Mouse (Mus musculus): ENCODE measurements around the gene Fbxl17. TPM values are rescaled to one million over a fixed set of nuclear protein-coding genes. Genes with fewer than 3 reads are reported as not detected.

Gene Fbxl17
- polyA plus RNA-seq, 1 experiment from 2014 or later: 7.7 TPM

GRCm38 (mm10) chr17:63060814-63061213 is 439.0 kb downstream of the Fbxl17 start:
- Histone ChIP-seq H3K9me3 (no peaks in the 10 kb centered on the region), H3K9ac (no peak overlapping the region), H3K4me3 (no peak overlapping the region), H3K27ac (no peak overlapping the region), H3K27me3 (no peaks in the 10 kb centered on the region), H3K36me3 (no peaks in the 10 kb centered on the region), H3K4me2 (no peak overlapping the region), H3K4me1 (no peaks in the 10 kb centered on the region)
- WGBS: 51% methylated on average over 3 of the region's 3 CpGs
- no peak for ATAC-seq (ENCODE audit: insufficient number of reproducible peaks, insufficient read depth, low FRiP score, low TSS enrichment, low read depth)

GRCm38 (mm10) chr17:63057740-63058388 is 442.0 kb downstream of the Fbxl17 start:
- H3K9me3 ChIP-seq: no peaks in the 10 kb centered on the region
- H3K4me2 ChIP-seq: no peak overlapping the region
- no peak overlapping the region for H3K4me3 ChIP-seq
- ATAC-seq (ENCODE audit: insufficient number of reproducible peaks, insufficient read depth, low FRiP score, low TSS enrichment, low read depth): no peak
- no peaks in the 10 kb centered on the region for H3K4me1 ChIP-seq
- no peak overlapping the region for H3K27ac ChIP-seq
- H3K36me3 ChIP-seq: no peaks in the 10 kb centered on the region
- 71% methylated on average over 15 of the region's 15 CpGs for WGBS
- no peak overlapping the region for H3K9ac ChIP-seq
- H3K27me3 ChIP-seq: no peaks in the 10 kb centered on the region

GRCm38 (mm10) chr17:63056976-63057375 is 442.8 kb downstream of the Fbxl17 start:
- no peaks in the 10 kb centered on the region for H3K36me3 ChIP-seq
- H3K27ac ChIP-seq: no peak overlapping the region
- no peak overlapping the region for H3K9ac ChIP-seq
- H3K4me3 ChIP-seq: no peak overlapping the region
- WGBS: 89% methylated on average over 3 of the region's 3 CpGs
- no peaks in the 10 kb centered on the region for H3K27me3 ChIP-seq
- H3K4me1 ChIP-seq: no peaks in the 10 kb centered on the region
- no peak overlapping the region for H3K4me2 ChIP-seq
- ATAC-seq (ENCODE audit: insufficient number of reproducible peaks, insufficient read depth, low FRiP score, low TSS enrichment, low read depth): no peak
- no peaks in the 10 kb centered on the region for H3K9me3 ChIP-seq

- no peak overlapping the region for H3K27ac ChIP-seq
- no peak overlapping the region for H3K4me2 ChIP-seq
- H3K27me3 ChIP-seq: no peaks in the 10 kb centered on the region
- H3K9ac ChIP-seq: no peak overlapping the region
- no peak for ATAC-seq (ENCODE audit: insufficient number of reproducible peaks, insufficient read depth, low FRiP score, low TSS enrichment, low read depth)
- no peaks in the 10 kb centered on the region for H3K4me1 ChIP-seq
- no peaks in the 10 kb centered on the region for H3K9me3 ChIP-seq
- no peak overlapping the region for H3K4me3 ChIP-seq
- 71% methylated on average over 3 of the region's 3 CpGs for WGBS
- no peaks in the 10 kb centered on the region for H3K36me3 ChIP-seq
Measured at GRCm38 (mm10) chr17:63053311-63053710, 446.5 kb downstream of the Fbxl17 start.

- 62% methylated on average over 3 of the region's 3 CpGs for WGBS
- Histone ChIP-seq H3K27me3 (no peaks in the 10 kb centered on the region), H3K4me1 (peaks cover 8% of the 10 kb centered on the region; the same call in 1 of the 2 replicates), H3K9ac (no peak overlapping the region), H3K4me3 (no peak overlapping the region), H3K27ac (no peak overlapping the region), H3K36me3 (no peaks in the 10 kb centered on the region), H3K4me2 (no peak overlapping the region), H3K9me3 (peaks cover under 1% of the 10 kb centered on the region; the same call in 1 of the 2 replicates)
- ATAC-seq (ENCODE audit: insufficient number of reproducible peaks, insufficient read depth, low FRiP score, low TSS enrichment, low read depth): no peak
Measured at GRCm38 (mm10) chr17:63046401-63046800, 453.4 kb downstream of the Fbxl17 start.

GRCm38 (mm10) chr17:63045297-63045696 is 454.5 kb downstream of the Fbxl17 start:
- WGBS: 50% methylated on average over 13 of the region's 13 CpGs
- H3K9me3 ChIP-seq: peaks cover 11% of the 10 kb centered on the region
- H3K4me2 ChIP-seq: no peak overlapping the region
- H3K27me3 ChIP-seq: no peaks in the 10 kb centered on the region
- H3K27ac ChIP-seq: no peak overlapping the region
- H3K9ac ChIP-seq: no peak overlapping the region
- peaks cover 8% of the 10 kb centered on the region; the same call in 1 of the 2 replicates for H3K4me1 ChIP-seq
- no peak overlapping the region for H3K4me3 ChIP-seq
- no peak for ATAC-seq (ENCODE audit: insufficient number of reproducible peaks, insufficient read depth, low FRiP score, low TSS enrichment, low read depth)
- H3K36me3 ChIP-seq: peaks cover 2% of the 10 kb centered on the region; the same call in 1 of the 2 replicates

- Histone ChIP-seq H3K4me3 (no peak overlapping the region), H3K27ac (no peak overlapping the region), H3K4me1 (peaks cover 8% of the 10 kb centered on the region; the same call in 1 of the 2 replicates), H3K9me3 (peaks cover 19% of the 10 kb centered on the region), H3K27me3 (no peaks in the 10 kb centered on the region), H3K4me2 (no peak overlapping the region), H3K9ac (no peak overlapping the region), H3K36me3 (peaks cover 2% of the 10 kb centered on the region; the same call in 1 of the 2 replicates)
- WGBS: 83% methylated on average over 9 of the region's 9 CpGs
- no peak for ATAC-seq (ENCODE audit: insufficient number of reproducible peaks, insufficient read depth, low FRiP score, low TSS enrichment, low read depth)
Measured at GRCm38 (mm10) chr17:63043046-63043675, 456.7 kb downstream of the Fbxl17 start.

- Histone ChIP-seq H3K27me3 (no peaks in the 10 kb centered on the region), H3K9me3 (peaks cover 19% of the 10 kb centered on the region), H3K27ac (no peak overlapping the region), H3K9ac (no peak overlapping the region), H3K4me1 (peaks cover 17% of the 10 kb centered on the region), H3K4me2 (no peak overlapping the region), H3K36me3 (peaks cover 2% of the 10 kb centered on the region; the same call in 1 of the 2 replicates), H3K4me3 (no peak overlapping the region)
- ATAC-seq (ENCODE audit: insufficient number of reproducible peaks, insufficient read depth, low FRiP score, low TSS enrichment, low read depth): no peak
- WGBS: 80% methylated on average over 3 of the region's 3 CpGs
Measured at GRCm38 (mm10) chr17:63037562-63037961, 462.3 kb downstream of the Fbxl17 start.

- H3K27ac ChIP-seq: peak overlapping the region; percentile 60
- H3K9me3 ChIP-seq: no peaks in the 10 kb centered on the region
- H3K4me2 ChIP-seq: peak overlapping the region; percentile 3; the same call in 1 of the 2 replicates
- no peak for ATAC-seq (ENCODE audit: insufficient number of reproducible peaks, insufficient read depth, low FRiP score, low TSS enrichment, low read depth)
- H3K9ac ChIP-seq: no peak overlapping the region
- H3K27me3 ChIP-seq: no peaks in the 10 kb centered on the region
- peaks cover 32% of the 10 kb centered on the region for H3K4me1 ChIP-seq
- no peak overlapping the region for H3K4me3 ChIP-seq
- 43% methylated on average over 5 of the region's 5 CpGs for WGBS
- H3K36me3 ChIP-seq: no peaks in the 10 kb centered on the region
Measured at GRCm38 (mm10) chr17:63033141-63033540, 466.7 kb downstream of the Fbxl17 start.

GRCm38 (mm10) chr17:63029105-63029504 is 470.7 kb downstream of the Fbxl17 start:
- ATAC-seq (ENCODE audit: insufficient number of reproducible peaks, insufficient read depth, low FRiP score, low TSS enrichment, low read depth): no peak
- H3K9ac ChIP-seq: no peak overlapping the region

GRCm38 (mm10) chr17:63025238-63025637 is 474.6 kb downstream of the Fbxl17 start:
- Histone ChIP-seq H3K4me2 (peak overlapping the region; percentile 51), H3K4me1 (peaks cover 28% of the 10 kb centered on the region), H3K27ac (peak overlapping the region; percentile 51), H3K36me3 (no peaks in the 10 kb centered on the region), H3K4me3 (peak overlapping the region; percentile 20), H3K9ac (no peak overlapping the region), H3K9me3 (no peaks in the 10 kb centered on the region), H3K27me3 (no peaks in the 10 kb centered on the region)
- WGBS: 20% methylated on average over 15 of the region's 15 CpGs
- no peak for ATAC-seq (ENCODE audit: insufficient number of reproducible peaks, insufficient read depth, low FRiP score, low TSS enrichment, low read depth)

More at GRCm38 (mm10) chr17:63029105-63029504, 470.7 kb downstream of the Fbxl17 start:
- WGBS: 43% methylated on average over 4 of the region's 4 CpGs
- no peaks in the 10 kb centered on the region for H3K27me3 ChIP-seq
- 0 out of 2 replicates have a peak overlapping the region, but pooled peaks have one; percentile 39 for H3K27ac ChIP-seq
- no peak overlapping the region for H3K4me3 ChIP-seq
- H3K4me1 ChIP-seq: peaks cover 48% of the 10 kb centered on the region
- H3K36me3 ChIP-seq: no peaks in the 10 kb centered on the region
- no peaks in the 10 kb centered on the region for H3K9me3 ChIP-seq
- no peak overlapping the region for H3K4me2 ChIP-seq

GRCm38 (mm10) chr17:63017605-63018167 is 482.1 kb downstream of the Fbxl17 start:
- Histone ChIP-seq H3K27me3 (no peaks in the 10 kb centered on the region), H3K9ac (no peak overlapping the region), H3K4me1 (no peaks in the 10 kb centered on the region), H3K9me3 (no peaks in the 10 kb centered on the region), H3K4me2 (no peak overlapping the region), H3K4me3 (no peak overlapping the region), H3K36me3 (no peaks in the 10 kb centered on the region), H3K27ac (no peak overlapping the region)
- 77% methylated on average over 3 of the region's 3 CpGs for WGBS
- no peak for ATAC-seq (ENCODE audit: insufficient number of reproducible peaks, insufficient read depth, low FRiP score, low TSS enrichment, low read depth)

All from embryonic facial prominence, embryonic 13.5 days (tissue).